Mouse (Mus musculus): Measurements from ENCODE around the gene Muc5ac. TPM values are rescaled to one million over a fixed set of nuclear protein-coding genes. Genes with fewer than 3 reads are reported as not detected.

Gene Muc5ac
- total RNA-seq, 2 experiments from 2014 or later, result not detected

DNA sequence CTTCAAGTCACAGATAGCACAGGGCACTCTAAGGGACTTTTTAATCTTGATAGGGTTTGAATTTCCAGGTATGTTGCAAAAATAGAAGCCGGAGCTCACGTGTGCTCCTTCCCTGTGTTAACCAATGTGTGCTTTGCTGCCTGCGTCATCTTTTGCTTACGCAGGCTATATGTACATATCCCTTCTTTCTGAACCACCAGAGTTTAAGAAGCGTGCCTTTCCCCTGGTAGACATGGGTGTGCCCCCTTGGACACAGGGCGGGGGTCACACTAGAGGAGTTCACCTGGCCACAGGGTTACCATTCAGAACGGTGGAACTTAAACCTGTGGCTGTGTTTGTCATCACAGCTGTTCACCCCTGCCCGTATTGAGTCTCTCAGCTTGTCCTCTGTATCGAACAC is 35.6 kb downstream of the Muc5ac start:
- DNase-seq (ENCODE audit: low spot score in 2 of 2), result no peak

DNA sequence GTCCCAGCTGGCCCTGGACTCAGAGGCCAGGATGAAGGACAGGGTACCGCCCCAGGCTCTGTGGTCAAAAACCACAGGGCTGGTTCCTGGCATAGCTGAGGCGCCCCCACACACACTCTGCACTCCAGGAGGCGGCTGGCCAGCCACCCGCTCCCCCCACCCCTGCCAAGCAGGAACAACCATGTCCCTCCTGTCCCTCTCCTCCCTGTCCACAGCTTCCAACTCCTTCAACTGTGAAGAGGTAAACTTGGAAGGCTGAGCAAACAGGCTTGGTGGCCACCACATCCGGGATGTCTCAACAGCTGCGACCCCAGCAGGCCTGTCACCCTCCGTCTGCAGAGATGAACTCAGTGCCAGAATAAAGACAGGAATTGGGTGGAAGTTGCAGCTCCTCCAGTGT is 47.2 kb downstream of the Muc5ac start:
- DNase-seq (ENCODE audit: low spot score in 2 of 2), result no peak

DNA sequence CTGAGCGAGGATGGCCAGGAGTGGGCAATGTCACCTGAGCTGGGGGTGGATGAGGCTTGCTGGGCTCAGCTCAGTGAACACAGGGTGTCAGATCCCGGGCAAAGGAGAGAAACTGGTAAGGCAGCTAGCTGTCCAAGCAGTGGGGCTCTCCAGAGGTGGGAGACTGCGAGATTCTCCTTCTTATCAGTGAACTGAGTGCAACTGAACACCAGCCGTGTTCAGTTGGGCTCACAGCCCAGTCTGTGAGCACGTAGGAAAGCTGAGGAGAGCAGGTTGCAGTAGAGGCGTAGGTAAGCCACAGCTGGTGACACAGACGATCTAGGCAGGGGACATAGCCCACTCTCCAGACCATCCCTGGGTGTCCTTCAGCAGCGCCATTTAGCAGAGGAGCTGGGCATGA is 47.7 kb downstream of the Muc5ac start:
- no peak for DNase-seq (ENCODE audit: low spot score in 2 of 2)

DNA sequence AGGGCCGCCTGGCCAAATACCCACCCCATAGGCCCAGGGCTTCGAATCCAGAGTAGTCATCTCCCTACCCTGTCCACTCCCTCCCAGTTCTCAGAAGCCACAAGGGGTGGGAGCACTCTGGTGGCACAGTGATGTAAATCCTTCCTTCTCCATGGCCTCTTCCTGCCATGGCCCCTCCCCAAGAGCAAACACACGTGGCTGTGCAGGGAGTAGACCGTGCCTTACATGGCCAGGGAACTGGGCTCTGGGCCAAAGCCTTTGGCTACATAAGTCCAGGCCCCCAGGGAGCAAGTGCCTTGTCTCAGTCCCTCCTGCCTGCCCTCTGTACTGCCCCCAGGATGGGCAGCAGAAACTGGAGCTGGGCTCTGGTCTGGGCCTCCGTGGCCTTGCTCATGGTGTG is 50.0 kb downstream of the Muc5ac start, which contains the start of gene Muc5b:
TSS of gene Muc5b (plus strand) at position 292 of the 400 bp plus-strand sequence.
- DNase-seq (ENCODE audit: low spot score in 2 of 2), result no peak

DNA sequence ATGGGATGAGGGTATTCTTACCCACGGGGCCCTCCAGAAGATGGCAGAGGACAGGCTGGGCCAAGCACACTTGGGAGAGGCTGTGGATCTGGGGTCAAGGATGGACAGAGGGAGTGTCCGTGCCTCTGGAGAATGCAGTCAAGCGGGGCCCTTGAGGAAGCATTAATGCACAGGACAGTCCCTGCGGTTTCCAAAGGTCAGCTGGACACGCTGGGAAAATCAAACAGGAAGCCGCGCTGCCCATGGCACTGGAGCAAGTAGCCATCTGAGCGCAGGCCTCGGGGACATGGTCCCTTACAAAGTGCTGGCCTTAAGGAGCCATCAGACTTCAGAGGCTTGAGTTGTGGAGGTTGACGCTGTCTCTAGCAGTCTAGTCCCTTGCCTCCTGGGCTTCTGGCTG is 51.6 kb downstream of the Muc5ac start:
- no peak for DNase-seq (ENCODE audit: low spot score in 2 of 2)

DNA sequence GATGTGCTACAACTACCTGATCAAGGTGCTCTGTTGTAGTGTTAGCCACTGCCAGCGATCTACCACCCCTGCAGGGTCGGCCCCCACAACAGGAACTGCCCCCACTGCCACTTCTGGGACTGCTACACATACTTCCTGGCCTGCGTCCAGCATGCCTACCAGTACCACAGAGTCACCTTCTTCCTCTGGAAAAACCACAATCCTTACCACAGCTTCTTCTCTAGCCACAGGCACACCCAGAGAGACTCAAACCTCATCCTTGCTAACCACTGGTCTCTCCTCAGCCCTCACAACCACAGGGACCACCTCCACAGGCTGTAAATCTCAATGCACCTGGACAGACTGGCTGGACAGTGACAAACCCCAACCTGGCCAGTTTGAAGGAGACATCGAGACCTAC is 72.3 kb downstream of the Muc5ac start:
- no peak for DNase-seq (ENCODE audit: low spot score in 2 of 2)

Other genes starting within 250 kb of the Muc5ac start
- 10 to 100 TPM; 68.7 to 69.8 TPM for gene Chid1, start 249.1 kb upstream of the Muc5ac start, total RNA-seq (2021)
- 100 to 1,000 TPM; 271 to 272 TPM for gene Ap2a2, start 226.8 kb upstream of the Muc5ac start, total RNA-seq (2021)
- gene Muc6, start 133.7 kb upstream of the Muc5ac start, total RNA-seq (2021), result not detected
- gene Muc2, start 98.6 kb upstream of the Muc5ac start, total RNA-seq (2021), result 1 to 10 TPM in 1 of 2 experiments, under 1 TPM in 1; 0.69 to 1.0 TPM
- gene Muc5b, start 50.1 kb downstream of the Muc5ac start, total RNA-seq (2021), result not detected
- 100 to 1,000 TPM; 108 to 120 TPM for gene Tollip, start 129.5 kb downstream of the Muc5ac start, total RNA-seq (2021)
- 100 to 1,000 TPM; 166 to 172 TPM for gene Brsk2, start 160.8 kb downstream of the Muc5ac start, total RNA-seq (2021)